Mouse (Mus musculus): ENCODE results near the gene Ikzf3. TPM values are rescaled to one million over a fixed set of nuclear protein-coding genes. Genes with fewer than 3 reads are reported as not detected.

The Ikzf3 gene
- polyA plus RNA-seq, 1 experiment from 2014 or later, result 0.52 TPM

DNA sequence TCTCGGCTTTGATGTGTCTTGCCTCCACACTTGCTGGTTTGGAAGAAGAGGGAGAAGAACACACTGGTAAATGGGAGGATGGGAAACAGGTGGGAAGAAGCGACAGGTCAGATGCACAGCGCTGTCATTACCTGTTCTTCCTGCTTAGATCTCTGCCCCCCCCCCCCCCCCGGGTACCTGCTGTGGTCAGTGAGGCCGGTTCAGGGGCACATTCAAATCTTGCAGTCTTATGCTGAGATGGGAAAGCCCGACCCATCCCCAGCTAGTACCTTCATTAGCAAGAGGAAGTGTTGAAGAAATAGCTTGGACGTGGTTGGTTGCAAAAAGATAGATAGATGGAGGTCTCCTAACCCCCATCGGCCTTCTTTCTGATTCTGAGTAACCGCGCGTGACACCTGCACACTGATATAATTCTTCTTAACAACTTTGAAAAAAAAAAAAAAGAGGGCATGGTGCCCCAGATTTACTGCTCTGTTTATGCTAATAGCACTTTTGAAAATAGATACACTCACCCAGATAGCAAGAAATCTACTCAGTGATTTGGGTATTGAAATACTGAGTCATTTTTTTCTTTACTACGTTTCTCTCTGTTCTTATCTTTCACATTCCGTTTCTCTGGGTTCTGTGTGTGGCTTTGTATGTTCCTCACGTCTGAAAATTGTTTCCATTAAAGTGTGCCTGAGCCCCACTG is 68.7 kb downstream of the Ikzf3 start:
- H3K4me3 ChIP-seq, result no peak overlapping the region
- no peak for ATAC-seq (ENCODE audit: low FRiP score, low read depth)
- no peak overlapping the region for H3K27ac ChIP-seq
- H3K4me1 ChIP-seq, result peaks cover 4% of the 10 kb centered on the region; the same call in 1 of the 2 replicates
- H3K9me3 ChIP-seq, result no peaks in the 10 kb centered on the region
- no peaks in the 10 kb centered on the region for H3K27me3 ChIP-seq
- H3K9ac ChIP-seq, result no peak overlapping the region
- H3K36me3 ChIP-seq, result no peaks in the 10 kb centered on the region
- no peak overlapping the region for H3K4me2 ChIP-seq (replicated peaks)
- WGBS, result 67% methylated on average over 14 of the region's 14 CpGs

GRCm38 (mm10) chr11:98476434-98476807 is 69.4 kb downstream of the Ikzf3 start:
- Histone ChIP-seq H3K4me3 (no peak overlapping the region), H3K36me3 (no peaks in the 10 kb centered on the region), H3K9ac (no peak overlapping the region), H3K27ac (no peak overlapping the region), H3K27me3 (no peaks in the 10 kb centered on the region), H3K9me3 (no peaks in the 10 kb centered on the region), H3K4me2 (replicated peaks) (no peak overlapping the region), H3K4me1 (peaks cover 4% of the 10 kb centered on the region; the same call in 1 of the 2 replicates)
- 70% methylated on average over 4 of the region's 4 CpGs for WGBS
- no peak for ATAC-seq (ENCODE audit: low FRiP score, low read depth)

DNA sequence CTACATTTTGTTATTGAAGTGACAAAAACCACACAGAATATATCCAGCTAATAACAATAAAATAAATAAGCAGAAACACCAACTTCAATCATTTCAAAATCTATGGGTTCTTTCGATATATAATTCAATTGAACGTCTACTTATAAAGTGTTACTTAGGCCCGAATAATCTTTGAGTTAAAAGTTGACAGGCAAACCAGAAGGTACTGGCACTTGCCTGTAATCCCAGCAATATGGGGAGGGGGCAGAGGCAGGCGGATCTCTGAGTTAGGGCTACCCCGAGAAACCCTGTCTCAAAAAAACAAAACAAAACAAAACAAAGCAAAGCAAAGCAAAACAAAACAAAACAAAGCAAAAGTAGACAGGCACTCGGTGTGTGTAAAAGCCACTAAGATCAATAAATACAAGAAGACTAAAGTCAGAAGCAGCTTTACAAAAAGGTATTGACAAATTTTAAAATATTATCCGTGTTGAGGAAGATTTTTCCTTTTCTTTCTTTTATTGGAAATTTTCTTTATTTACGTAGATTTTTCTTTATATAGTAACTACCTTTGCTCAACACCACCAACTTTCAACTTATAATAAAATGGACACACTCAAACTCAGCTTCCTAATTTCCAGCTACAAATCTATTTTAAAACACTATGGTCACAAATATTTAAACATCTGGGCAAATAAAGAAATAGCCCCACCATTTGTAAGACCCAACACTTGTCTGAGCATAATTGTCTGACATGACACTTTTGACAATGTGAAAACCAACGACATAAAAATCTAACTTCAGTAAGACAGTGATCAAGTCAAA is 70.0 kb downstream of the Ikzf3 start:
- no peak overlapping the region for H3K4me3 ChIP-seq
- H3K9me3 ChIP-seq, result no peaks in the 10 kb centered on the region
- peaks cover 4% of the 10 kb centered on the region; the same call in 1 of the 2 replicates for H3K4me1 ChIP-seq
- no peak overlapping the region for H3K27ac ChIP-seq
- no peak overlapping the region for H3K9ac ChIP-seq
- no peaks in the 10 kb centered on the region; the same call in 1 of the 2 replicates for H3K27me3 ChIP-seq
- H3K36me3 ChIP-seq, result no peaks in the 10 kb centered on the region
- H3K4me2 ChIP-seq (replicated peaks), result no peak overlapping the region
- ATAC-seq (ENCODE audit: low FRiP score, low read depth), result no peak
- 91% methylated on average over 9 of the region's 9 CpGs for WGBS

GRCm38 (mm10) chr11:98474967-98475366 is 70.9 kb downstream of the Ikzf3 start:
- WGBS, result 88% methylated on average over 11 of the region's 11 CpGs

GRCm38 (mm10) chr11:98473916-98474479 is 71.8 kb downstream of the Ikzf3 start:
- 59% methylated on average over 8 of the region's 8 CpGs for WGBS
- H3K4me1 ChIP-seq, result no peaks in the 10 kb centered on the region

More at GRCm38 (mm10) chr11:98474967-98475366, 70.9 kb downstream of the Ikzf3 start:
- Histone ChIP-seq H3K36me3 (no peaks in the 10 kb centered on the region), H3K9ac (no peak overlapping the region), H3K9me3 (no peaks in the 10 kb centered on the region), H3K27ac (no peak overlapping the region), H3K27me3 (peaks cover 3% of the 10 kb centered on the region; the same call in 1 of the 2 replicates), H3K4me3 (no peak overlapping the region), H3K4me1 (peaks cover 4% of the 10 kb centered on the region; the same call in 1 of the 2 replicates), H3K4me2 (replicated peaks) (no peak overlapping the region)
- no peak for ATAC-seq (ENCODE audit: low FRiP score, low read depth)

GRCm38 (mm10) chr11:98472696-98473095 is 73.1 kb downstream of the Ikzf3 start:
- no peaks in the 10 kb centered on the region for H3K9me3 ChIP-seq
- ATAC-seq (ENCODE audit: low FRiP score, low read depth), result no peak
- 56% methylated on average over 4 of the region's 4 CpGs for WGBS
- no peak overlapping the region for H3K4me3 ChIP-seq
- peaks cover 6% of the 10 kb centered on the region; the same call in 1 of the 2 replicates for H3K27me3 ChIP-seq
- no peak overlapping the region for H3K4me2 ChIP-seq (replicated peaks)
- H3K9ac ChIP-seq, result no peak overlapping the region
- H3K36me3 ChIP-seq, result no peaks in the 10 kb centered on the region
- H3K27ac ChIP-seq, result no peak overlapping the region
- H3K4me1 ChIP-seq, result no peaks in the 10 kb centered on the region

More at GRCm38 (mm10) chr11:98473916-98474479, 71.8 kb downstream of the Ikzf3 start:
- no peaks in the 10 kb centered on the region for H3K9me3 ChIP-seq
- no peak overlapping the region for H3K4me2 ChIP-seq (replicated peaks)
- no peak for ATAC-seq (ENCODE audit: low FRiP score, low read depth)
- H3K36me3 ChIP-seq, result no peaks in the 10 kb centered on the region
- peaks cover 3% of the 10 kb centered on the region; the same call in 1 of the 2 replicates for H3K27me3 ChIP-seq
- H3K27ac ChIP-seq, result no peak overlapping the region
- H3K9ac ChIP-seq, result no peak overlapping the region
- no peak overlapping the region for H3K4me3 ChIP-seq

- Histone ChIP-seq H3K9ac (no peak overlapping the region), H3K4me3 (no peak overlapping the region), H3K4me2 (replicated peaks) (no peak overlapping the region), H3K27me3 (peaks cover 6% of the 10 kb centered on the region; the same call in 1 of the 2 replicates), H3K36me3 (no peaks in the 10 kb centered on the region), H3K9me3 (no peaks in the 10 kb centered on the region), H3K27ac (no peak overlapping the region), H3K4me1 (no peaks in the 10 kb centered on the region)
- WGBS, result 73% methylated on average over 6 of the region's 6 CpGs
- ATAC-seq (ENCODE audit: low FRiP score, low read depth), result no peak
These were observed 75.0 kb downstream of the Ikzf3 start for GRCm38 (mm10) chr11:98470795-98471194.

GRCm38 (mm10) chr11:98469761-98470714 is 75.8 kb downstream of the Ikzf3 start:
- H3K9me3 ChIP-seq, result no peaks in the 10 kb centered on the region

DNA sequence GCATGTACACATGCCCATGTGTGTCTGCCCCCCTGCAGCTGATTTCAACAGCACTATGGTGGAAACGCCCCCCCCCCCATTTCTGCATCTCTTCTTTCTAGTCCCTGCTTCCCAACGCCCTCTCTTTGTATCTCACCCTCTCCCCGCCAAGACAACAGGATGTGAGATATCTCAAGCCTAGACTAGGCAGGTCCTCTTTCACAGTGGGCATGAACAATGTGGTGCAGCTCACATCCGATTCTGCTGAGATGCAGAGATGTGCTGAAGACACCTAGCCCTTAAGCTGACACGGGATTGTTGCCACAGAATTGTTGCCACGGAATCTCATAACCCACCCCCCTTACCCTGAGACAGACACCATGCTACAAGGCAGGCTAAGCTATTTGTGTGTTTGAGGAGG is 81.3 kb downstream of the Ikzf3 start:
- no peak for ATAC-seq (ENCODE audit: low FRiP score, low read depth)
- WGBS, result 76% methylated on average over 6 of the region's 6 CpGs
- Histone ChIP-seq H3K9me3 (no peaks in the 10 kb centered on the region), H3K4me3 (no peak overlapping the region), H3K27me3 (peaks cover 32% of the 10 kb centered on the region), H3K4me2 (replicated peaks) (no peak overlapping the region), H3K4me1 (no peaks in the 10 kb centered on the region), H3K36me3 (no peaks in the 10 kb centered on the region), H3K27ac (no peak overlapping the region), H3K9ac (no peak overlapping the region)

More at GRCm38 (mm10) chr11:98469761-98470714, 75.8 kb downstream of the Ikzf3 start:
- Histone ChIP-seq H3K9ac (no peak overlapping the region), H3K4me3 (no peak overlapping the region), H3K4me2 (replicated peaks) (no peak overlapping the region), H3K27me3 (peaks cover 8% of the 10 kb centered on the region; the same call in 1 of the 2 replicates), H3K27ac (no peak overlapping the region), H3K4me1 (no peaks in the 10 kb centered on the region), H3K36me3 (no peaks in the 10 kb centered on the region)
- WGBS, result 68% methylated on average over 22 of the region's 22 CpGs
- no peak for ATAC-seq (ENCODE audit: low FRiP score, low read depth)

GRCm38 (mm10) chr11:98463911-98464310 is 81.9 kb downstream of the Ikzf3 start:
- Histone ChIP-seq H3K4me1 (peaks cover 4% of the 10 kb centered on the region), H3K4me2 (replicated peaks) (no peak overlapping the region), H3K27me3 (peaks cover 38% of the 10 kb centered on the region), H3K9me3 (no peaks in the 10 kb centered on the region), H3K4me3 (no peak overlapping the region), H3K36me3 (no peaks in the 10 kb centered on the region), H3K9ac (no peak overlapping the region), H3K27ac (no peak overlapping the region)
- 80% methylated on average over 9 of the region's 9 CpGs for WGBS
- no peak for ATAC-seq (ENCODE audit: low FRiP score, low read depth)

DNA sequence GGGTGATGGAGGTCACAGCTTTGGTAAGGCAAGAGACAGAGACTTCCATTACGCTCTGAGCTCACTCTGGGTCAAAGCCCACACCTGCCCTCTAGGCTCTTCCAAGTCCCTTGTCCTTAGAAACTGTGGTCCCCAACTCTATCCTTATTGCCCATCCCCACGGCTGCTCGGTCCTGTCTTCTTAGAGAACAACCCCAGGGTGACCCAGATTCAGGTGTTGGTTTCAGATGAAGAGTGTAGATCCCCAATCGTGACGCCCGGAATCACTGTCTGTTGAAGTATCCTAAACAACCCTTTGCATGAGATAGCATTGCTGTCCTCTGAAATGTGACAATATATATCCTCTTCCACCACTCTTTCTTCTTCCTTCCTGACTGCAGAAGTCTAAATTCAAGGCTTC is 83.6 kb downstream of the Ikzf3 start:
- Histone ChIP-seq H3K4me3 (no peak overlapping the region), H3K9ac (no peak overlapping the region), H3K4me1 (peaks cover 14% of the 10 kb centered on the region), H3K4me2 (replicated peaks) (no peak overlapping the region), H3K36me3 (no peaks in the 10 kb centered on the region), H3K27ac (no peak overlapping the region), H3K9me3 (no peaks in the 10 kb centered on the region), H3K27me3 (peaks cover 45% of the 10 kb centered on the region)
- ATAC-seq (ENCODE audit: low FRiP score, low read depth), result no peak
- 86% methylated on average over 6 of the region's 6 CpGs for WGBS

All from limb, embryonic 13.5 days (tissue).